Mouse (Mus musculus) stomach, embryonic 16.5 days (tissue): Measurements from ENCODE around the gene Gtse1. TPM values are rescaled to one million over a fixed set of nuclear protein-coding genes. Genes with fewer than 3 reads are reported as not detected.

Experiments used
- ATAC-seq: fragments of 200-750 bp; cut with Nextera tagmentation; 2 replicates; pipeline ENCODE4 v1.8.0; 2017; ENCODE audit warnings: moderate number of reproducible peaks, moderate TSS enrichment; ENCODE audit not compliant: insufficient read depth, low FRiP score
- H3K27ac ChIP-seq: fragments of 300-500 bp; sonication (generic); 2 replicates; pipeline ENCODE4 v1.5.1; 2014; ENCODE audit warnings: low read length
- H3K27me3 ChIP-seq: fragments of 300-500 bp; sonication (generic); 2 replicates; pipeline ENCODE4 v1.6.1; 2014; ENCODE audit warnings: low read length, control low read depth, mixed read lengths; ENCODE audit not compliant: control insufficient read depth, insufficient read depth
- H3K36me3 ChIP-seq: fragments of 300-500 bp; sonication (generic); 2 replicates; pipeline ENCODE4 v1.6.1; 2014; ENCODE audit warnings: low read length; ENCODE audit not compliant: control insufficient read depth, insufficient read depth
- H3K4me1 ChIP-seq: fragments of 300-500 bp; sonication (generic); 2 replicates; pipeline ENCODE4 v1.6.1; 2014; ENCODE audit warnings: low read length, control low read depth, mixed read lengths; ENCODE audit not compliant: control insufficient read depth, insufficient read depth
- H3K4me2 ChIP-seq: fragments of 300-500 bp; sonication (generic); 2 replicates; pipeline ENCODE4 v1.6.1; 2014; ENCODE audit warnings: low read depth, low read length, mixed read lengths
- H3K4me3 ChIP-seq: fragments of 300-500 bp; sonication (generic); replicated peaks from 2 replicates; pipeline ENCODE4 v1.5.1; 2014; ENCODE audit warnings: mild to moderate bottlenecking, low read length
- H3K9ac ChIP-seq: fragments of 300-500 bp; sonication (generic); 2 replicates; pipeline ENCODE4 v1.6.1; 2014; ENCODE audit warnings: low read length
- H3K9me3 ChIP-seq: fragments of 300-500 bp; sonication (generic); replicated peaks from 2 replicates; pipeline ENCODE4 v1.6.1; 2016; ENCODE audit warnings: low read length, control low read depth; ENCODE audit not compliant: control insufficient read depth
- WGBS: fragments of 180-500 bp; shearing (Covaris S2); extraction: QIAGEN DNeasy Blood & Tissue Kit; methylation state at CpG from one replicate; pipeline ENCODE4 v1.1.7; 2014; 5-methylcytosine and 5-hydroxymethylcytosine counted together
- polyA plus RNA-seq: library from polyadenylated mRNA; unstranded; fragments of >200 nt; fragmentation: Nextera tagmentation; extraction: Ambion mirVana; gene quantifications from 2 replicates; pipeline ENCODE4 v1.2.1, GENCODE M21; 2015

Gtse1 gene
- polyA plus RNA-seq, 1 experiment from 2014 or later = 24.3 TPM

DNA sequence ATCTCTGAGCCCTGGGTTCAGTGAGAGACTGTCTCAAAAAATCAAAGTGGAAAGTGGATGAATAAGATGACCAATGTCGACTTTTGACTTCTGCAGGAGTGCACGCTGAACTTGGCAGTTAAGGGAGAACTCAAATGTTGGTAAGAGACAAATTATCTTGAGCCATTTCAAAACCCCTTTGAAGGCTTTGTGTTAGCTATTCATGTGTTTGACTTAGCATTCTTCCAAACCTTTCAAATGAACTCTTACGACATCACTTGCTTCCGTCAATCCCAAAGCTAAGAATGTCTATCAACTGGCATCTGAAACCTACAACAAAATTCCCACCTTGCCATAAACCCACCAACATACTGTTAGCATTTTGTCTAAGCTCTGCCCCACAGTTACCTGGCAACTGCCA, 31.5 kb upstream of the Gtse1 start:
- WGBS = 61% methylated on average over 4 of the region's 4 CpGs
- H3K4me2 ChIP-seq = no peak overlapping the region
- no peaks in the 10 kb centered on the region for H3K27me3 ChIP-seq
- H3K9me3 ChIP-seq = no peaks in the 10 kb centered on the region
- H3K9ac ChIP-seq = no peak overlapping the region
- H3K27ac ChIP-seq = no peak overlapping the region
- no peaks in the 10 kb centered on the region for H3K36me3 ChIP-seq
- no peak overlapping the region for H3K4me3 ChIP-seq
- peaks cover 14% of the 10 kb centered on the region for H3K4me1 ChIP-seq
- no peak for ATAC-seq

- no peaks in the 10 kb centered on the region for H3K27me3 ChIP-seq
- ATAC-seq = no peak
- peak overlapping the region; percentile 26; the same call in 1 of the 2 replicates for H3K27ac ChIP-seq
- no peak overlapping the region for H3K4me2 ChIP-seq
- H3K9ac ChIP-seq = no peak overlapping the region
- H3K4me3 ChIP-seq = no peak overlapping the region
- H3K36me3 ChIP-seq = no peaks in the 10 kb centered on the region
- whole genome bisulfite sequencing = 74% methylated on average over 5 of the region's 5 CpGs
- H3K4me1 ChIP-seq = peaks cover 14% of the 10 kb centered on the region
- no peaks in the 10 kb centered on the region for H3K9me3 ChIP-seq
These were observed 30.1 kb upstream of the Gtse1 start for GRCm38 (mm10) chr15:85829470-85829869.

DNA sequence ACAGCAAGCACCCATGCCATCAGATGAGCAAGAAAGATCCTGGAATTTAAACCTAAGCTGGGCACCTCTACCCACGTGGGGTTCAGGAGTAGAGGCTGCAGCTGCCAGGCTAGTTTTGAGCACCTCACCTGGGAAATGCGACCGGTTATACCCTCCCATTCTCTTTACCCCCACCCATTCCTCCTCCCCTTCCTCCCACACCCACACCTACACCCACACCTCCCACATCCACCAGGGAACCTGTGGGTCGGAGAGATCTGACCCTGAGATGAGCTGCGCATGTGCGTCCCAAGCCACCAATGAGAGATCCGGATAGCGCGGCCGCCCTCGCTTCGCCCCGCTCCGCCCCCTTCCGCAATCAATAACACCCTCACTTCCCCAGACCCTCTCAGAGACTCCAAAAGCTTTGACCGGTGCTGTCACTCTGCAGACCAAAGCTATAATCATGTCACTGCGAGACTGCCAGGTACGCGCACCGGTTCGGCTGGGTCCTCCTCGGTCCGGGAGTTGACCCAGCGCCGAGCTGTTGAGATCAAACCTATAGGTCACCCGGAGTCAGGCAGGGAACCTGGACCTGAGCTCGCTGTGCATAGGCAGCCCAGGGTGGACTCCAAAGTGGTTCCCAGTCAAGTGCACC, 27.5 kb upstream of the Gtse1 start, which contains the start of gene Ttc38:
Ttc38 (plus strand) TSS at position 353 of the 637 bp plus-strand sequence.
- peak; percentile 91 for ATAC-seq
- Histone ChIP-seq H3K27ac (peak within 1 kb of the TSS; percentile 46; the same call in 1 of the 2 replicates), H3K4me2 (peak within 1 kb of the TSS; percentile 78)

GRCm38 (mm10) chr15:85832599-85832998, 26.9 kb upstream of the Gtse1 start:
- Histone ChIP-seq H3K9me3 (no peaks in the 10 kb centered on the region), H3K36me3 (no peaks in the 10 kb centered on the region), H3K9ac (peak overlapping the region; percentile 78), H3K27ac (peak overlapping the region; percentile 46; the same call in 1 of the 2 replicates), H3K4me1 (peaks cover 14% of the 10 kb centered on the region), H3K4me2 (peak overlapping the region; percentile 78), H3K4me3 (peak overlapping the region; percentile 64), H3K27me3 (no peaks in the 10 kb centered on the region)
- 41% methylated on average over 8 of the region's 8 CpGs for WGBS
- ATAC-seq = no peak

More for the DNA sequence above, 27.5 kb upstream of the Gtse1 start, which contains the start of gene Ttc38:
- peak within 1 kb of the TSS; percentile 64 for H3K4me3 ChIP-seq
- H3K27me3 ChIP-seq = no peaks in the 10 kb centered on the region
- H3K4me1 ChIP-seq = peaks cover 14% of the 10 kb centered on the region
- H3K9me3 ChIP-seq = no peaks in the 10 kb centered on the region
- under 1% methylated on average over 27 of the region's 27 CpGs for WGBS
- no peaks in the 10 kb centered on the region for H3K36me3 ChIP-seq
- peak within 1 kb of the TSS; percentile 78 for H3K9ac ChIP-seq

DNA sequence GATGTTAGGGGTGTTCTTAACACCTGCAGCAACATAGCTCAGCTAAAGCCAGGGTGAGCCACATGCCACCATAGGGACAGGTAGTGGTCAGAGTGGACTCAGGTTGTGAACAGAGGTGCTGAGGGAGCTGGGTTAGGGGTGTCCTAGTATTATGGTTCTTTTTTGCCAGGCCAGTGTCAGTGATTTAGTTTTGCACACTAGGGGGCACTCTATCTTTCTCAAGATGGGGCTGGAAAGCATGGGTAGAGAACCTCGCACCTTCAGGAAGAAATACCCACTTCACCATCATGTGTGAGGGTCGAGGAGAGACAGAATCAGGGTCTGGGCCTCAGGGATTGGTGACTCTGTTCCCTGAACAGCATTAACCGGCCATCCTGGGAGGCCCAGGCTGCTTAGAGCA, 24.2 kb upstream of the Gtse1 start:
- H3K27ac ChIP-seq = no peak overlapping the region
- no peak overlapping the region for H3K4me2 ChIP-seq
- no peaks in the 10 kb centered on the region for H3K27me3 ChIP-seq
- H3K4me3 ChIP-seq = no peak overlapping the region
- H3K9ac ChIP-seq = no peak overlapping the region
- 58% methylated on average over 3 of the region's 3 CpGs for WGBS
- no peaks in the 10 kb centered on the region for H3K36me3 ChIP-seq
- no peak for ATAC-seq
- H3K4me1 ChIP-seq = peaks cover 8% of the 10 kb centered on the region; the same call in 1 of the 2 replicates
- H3K9me3 ChIP-seq = no peaks in the 10 kb centered on the region

GRCm38 (mm10) chr15:85836887-85837286, 22.7 kb upstream of the Gtse1 start:
- Histone ChIP-seq H3K36me3 (no peaks in the 10 kb centered on the region), H3K4me1 (0 out of 2 replicates have a peak, but pooled peaks cover 3% of the 10 kb centered on the region), H3K4me3 (no peak overlapping the region), H3K9me3 (no peaks in the 10 kb centered on the region), H3K4me2 (no peak overlapping the region), H3K27ac (no peak overlapping the region), H3K27me3 (no peaks in the 10 kb centered on the region), H3K9ac (no peak overlapping the region)
- ATAC-seq = no peak
- WGBS = 83% methylated on average over 5 of the region's 5 CpGs

- no peak for ATAC-seq
- Histone ChIP-seq H3K36me3 (peaks cover 3% of the 10 kb centered on the region; the same call in 1 of the 2 replicates), H3K4me3 (no peak overlapping the region)
These were observed 18.6 kb upstream of the Gtse1 start for GRCm38 (mm10) chr15:85840983-85841382.

DNA sequence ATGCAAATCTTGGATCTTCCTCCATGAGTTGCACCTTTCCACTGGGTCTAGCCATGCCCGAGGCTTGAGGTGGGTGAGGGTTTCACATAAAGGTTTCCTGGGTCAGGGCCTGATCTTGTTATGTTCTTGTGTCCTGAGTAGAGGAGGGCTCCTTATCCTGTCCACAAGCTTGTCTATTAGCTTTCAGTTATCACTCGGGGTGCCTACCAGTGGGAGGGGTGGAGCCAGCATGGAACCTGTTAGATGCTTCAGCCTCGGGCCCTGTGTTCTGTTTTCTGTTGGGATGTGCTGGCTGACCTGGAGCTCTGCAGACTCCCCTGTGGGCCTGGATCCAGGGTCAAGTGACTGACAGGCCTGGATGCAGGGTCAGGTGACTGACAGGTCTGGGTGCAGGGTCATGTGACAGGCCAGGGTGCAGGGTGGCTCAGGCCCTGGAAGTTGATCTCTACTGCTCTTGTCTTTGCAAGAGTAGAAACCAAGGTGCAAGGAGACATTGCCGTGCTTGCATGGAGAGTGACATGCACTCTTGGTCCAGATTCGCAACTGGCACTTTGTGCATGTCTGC, 17.7 kb upstream of the Gtse1 start:
- H3K4me1 ChIP-seq = no peaks in the 10 kb centered on the region
- no peak for ATAC-seq
- peaks cover 3% of the 10 kb centered on the region; the same call in 1 of the 2 replicates for H3K36me3 ChIP-seq
- no peak overlapping the region for H3K9ac ChIP-seq
- H3K27ac ChIP-seq = no peak overlapping the region
- WGBS = 73% methylated on average over 5 of the region's 5 CpGs
- no peak overlapping the region for H3K4me2 ChIP-seq
- H3K9me3 ChIP-seq = no peaks in the 10 kb centered on the region
- H3K4me3 ChIP-seq = no peak overlapping the region
- no peaks in the 10 kb centered on the region for H3K27me3 ChIP-seq

More at GRCm38 (mm10) chr15:85840983-85841382, 18.6 kb upstream of the Gtse1 start:
- 44% methylated on average over 6 of the region's 6 CpGs for WGBS
- H3K27me3 ChIP-seq = no peaks in the 10 kb centered on the region
- H3K9ac ChIP-seq = no peak overlapping the region
- H3K9me3 ChIP-seq = no peaks in the 10 kb centered on the region
- H3K4me1 ChIP-seq = no peaks in the 10 kb centered on the region
- H3K4me2 ChIP-seq = no peak overlapping the region
- H3K27ac ChIP-seq = no peak overlapping the region

DNA sequence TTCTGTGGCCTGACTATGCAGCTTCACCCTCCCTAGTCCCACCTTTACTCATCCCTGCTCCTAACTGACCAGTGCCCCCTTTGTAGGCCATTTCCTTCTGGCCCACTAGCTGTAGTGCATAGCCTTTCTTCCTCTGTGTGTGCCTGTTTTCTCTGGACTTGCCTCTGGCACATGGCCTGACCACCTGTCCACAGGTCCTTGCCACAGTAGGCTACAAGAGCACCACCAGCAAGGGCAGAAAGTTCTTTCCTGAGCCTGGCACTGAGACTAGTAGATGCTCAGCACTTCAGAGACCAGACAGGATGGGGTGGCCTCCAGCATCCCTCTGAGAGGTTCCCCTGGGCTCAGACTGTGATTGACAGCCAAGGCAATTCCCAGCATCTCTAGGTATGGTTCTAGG, 14.5 kb upstream of the Gtse1 start:
- Histone ChIP-seq H3K4me3 (no peak overlapping the region), H3K27me3 (no peaks in the 10 kb centered on the region), H3K9ac (no peak overlapping the region), H3K36me3 (peaks cover 3% of the 10 kb centered on the region; the same call in 1 of the 2 replicates), H3K9me3 (no peaks in the 10 kb centered on the region), H3K4me2 (no peak overlapping the region), H3K27ac (no peak overlapping the region), H3K4me1 (no peaks in the 10 kb centered on the region)
- ATAC-seq = no peak
